Mouse (Mus musculus): ENCODE data around the gene Jade3. TPM values are rescaled to one million over a fixed set of nuclear protein-coding genes. Genes with fewer than 3 reads are reported as not detected.
A peak's percentile ranks its signal among the peaks of the same experiment; 100 is the strongest.

Gene Jade3
- total and polyA plus RNA-seq, 2 experiments from 2014 or later = 2.3 to 4.9 TPM

GRCm38 (mm10) chrX:20406909-20407308 is 18.6 kb upstream of the Jade3 start:
- Histone ChIP-seq H3K27ac (no peak overlapping the region), H3K27me3 (ENCODE audit: insufficient read depth, low read length) (no peaks in the 10 kb centered on the region), H3K4me3 (ENCODE audit: low read length) (no peak overlapping the region), H3K36me3 (ENCODE audit: insufficient read depth, low read length) (no peaks in the 10 kb centered on the region), H3K9me3 (ENCODE audit: low read length) (no peaks in the 10 kb centered on the region), H3K4me2 (ENCODE audit: low read depth, low read length) (no peak overlapping the region), H3K9ac (replicated peaks; ENCODE audit: low read length) (no peak overlapping the region), H3K4me1 (ENCODE audit: insufficient read depth, low read length) (no peaks in the 10 kb centered on the region)
- TF ChIP-seq CTCF (IDR thresholded peaks at IDR 0.05; ENCODE audit: low read depth) = no peak
- ATAC-seq (no peak), DNase-seq (ENCODE audit: low spot score) (no peak)
- 97% methylated on average over 2 of the region's 2 CpGs for WGBS

- ATAC-seq = no peak
These were observed 17.8 kb upstream of the Jade3 start for GRCm38 (mm10) chrX:20407676-20408075.

DNA sequence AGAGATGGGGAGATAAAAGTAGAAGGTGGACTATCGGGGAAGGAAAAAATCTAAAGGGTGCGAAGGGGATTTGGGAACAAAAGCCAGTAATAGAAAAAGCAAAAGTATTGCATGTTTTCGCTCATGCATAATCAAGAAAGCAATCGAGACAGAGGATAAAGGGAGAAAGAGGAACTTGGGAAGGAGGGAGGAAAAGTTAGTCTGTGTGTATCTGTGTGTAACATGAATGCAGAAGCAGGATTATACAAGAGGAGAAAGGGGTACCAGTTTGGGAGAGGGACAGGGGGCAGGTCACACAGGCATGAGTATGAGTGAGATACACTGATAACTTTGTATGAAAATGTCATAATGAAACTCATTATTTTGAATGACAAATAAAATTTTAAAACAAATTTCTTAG is 14.1 kb upstream of the Jade3 start:
- no peak for ATAC-seq

More at GRCm38 (mm10) chrX:20407676-20408075, 17.8 kb upstream of the Jade3 start:
- no peak overlapping the region for H3K9ac ChIP-seq (replicated peaks; ENCODE audit: low read length)
- H3K4me1 ChIP-seq (ENCODE audit: insufficient read depth, low read length) = no peaks in the 10 kb centered on the region
- TF ChIP-seq CTCF (IDR thresholded peaks at IDR 0.05; ENCODE audit: low read depth) = no peak
- no peak overlapping the region for H3K4me3 ChIP-seq (ENCODE audit: low read length)
- H3K4me2 ChIP-seq (ENCODE audit: low read depth, low read length) = no peak overlapping the region
- no peaks in the 10 kb centered on the region for H3K27me3 ChIP-seq (ENCODE audit: insufficient read depth, low read length)
- no peaks in the 10 kb centered on the region for H3K9me3 ChIP-seq (ENCODE audit: low read length)
- DNase-seq (ENCODE audit: low spot score) = no peak
- 78% methylated on average over 2 of the region's 2 CpGs for WGBS
- no peak overlapping the region for H3K27ac ChIP-seq
- no peaks in the 10 kb centered on the region for H3K36me3 ChIP-seq (ENCODE audit: insufficient read depth, low read length)

DNA sequence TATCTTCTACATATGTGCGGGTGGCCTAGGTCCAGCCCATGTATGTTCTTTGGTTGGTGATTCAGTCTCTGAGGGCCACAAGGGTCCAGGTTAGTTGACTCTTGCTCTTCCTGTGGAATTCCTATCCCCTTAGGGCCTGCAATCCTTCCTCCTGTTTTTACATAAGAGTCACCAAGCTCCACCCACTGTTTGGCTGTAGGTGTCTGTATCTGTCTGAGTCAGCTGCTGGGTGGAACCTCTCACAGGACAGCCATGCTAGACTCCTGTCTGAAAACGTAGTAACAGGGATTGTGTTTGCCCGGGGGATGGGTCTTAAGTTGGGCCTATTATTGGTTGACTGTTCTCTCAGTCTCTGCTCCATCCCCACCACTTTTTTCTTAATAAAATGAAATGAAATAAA is 13.3 kb upstream of the Jade3 start:
- Histone ChIP-seq H3K4me1 (ENCODE audit: insufficient read depth, low read length) (no peaks in the 10 kb centered on the region), H3K4me2 (ENCODE audit: low read depth, low read length) (no peak overlapping the region), H3K27me3 (ENCODE audit: insufficient read depth, low read length) (no peaks in the 10 kb centered on the region), H3K9ac (replicated peaks; ENCODE audit: low read length) (no peak overlapping the region), H3K9me3 (ENCODE audit: low read length) (no peaks in the 10 kb centered on the region), H3K27ac (no peak overlapping the region), H3K36me3 (ENCODE audit: insufficient read depth, low read length) (no peaks in the 10 kb centered on the region), H3K4me3 (ENCODE audit: low read length) (no peak overlapping the region)
- TF ChIP-seq CTCF (IDR thresholded peaks at IDR 0.05; ENCODE audit: low read depth) = no peak
- WGBS = 87% methylated on average over 3 of the region's 3 CpGs
- no peak for ATAC-seq
- DNase-seq (ENCODE audit: low spot score) = no peak

More for the DNA sequence above, 14.1 kb upstream of the Jade3 start:
- no peaks in the 10 kb centered on the region for H3K9me3 ChIP-seq (ENCODE audit: low read length)
- H3K9ac ChIP-seq (replicated peaks; ENCODE audit: low read length) = no peak overlapping the region
- DNase-seq (ENCODE audit: low spot score) = no peak
- TF ChIP-seq CTCF (IDR thresholded peaks at IDR 0.05; ENCODE audit: low read depth) = no peak
- no peak overlapping the region for H3K4me3 ChIP-seq (ENCODE audit: low read length)
- 89% methylated on average over 4 of the region's 4 CpGs for WGBS
- H3K36me3 ChIP-seq (ENCODE audit: insufficient read depth, low read length) = no peaks in the 10 kb centered on the region
- no peak overlapping the region for H3K4me2 ChIP-seq (ENCODE audit: low read depth, low read length)
- H3K27me3 ChIP-seq (ENCODE audit: insufficient read depth, low read length) = no peaks in the 10 kb centered on the region
- no peaks in the 10 kb centered on the region for H3K4me1 ChIP-seq (ENCODE audit: insufficient read depth, low read length)
- no peak overlapping the region for H3K27ac ChIP-seq

GRCm38 (mm10) chrX:20414885-20415622 is 10.4 kb upstream of the Jade3 start:
- H3K9ac ChIP-seq (replicated peaks; ENCODE audit: low read length) = no peak overlapping the region
- 54% methylated on average over 10 of the region's 10 CpGs for WGBS
- no peak overlapping the region for H3K27ac ChIP-seq
- no peaks in the 10 kb centered on the region for H3K9me3 ChIP-seq (ENCODE audit: low read length)
- ATAC-seq (peak; percentile 82), DNase-seq (ENCODE audit: low spot score) (peak; percentile 43)
- no peak for TF ChIP-seq CTCF (IDR thresholded peaks at IDR 0.05; ENCODE audit: low read depth)
- H3K4me2 ChIP-seq (ENCODE audit: low read depth, low read length) = no peak overlapping the region
- H3K4me1 ChIP-seq (ENCODE audit: insufficient read depth, low read length) = no peaks in the 10 kb centered on the region
- no peak overlapping the region for H3K4me3 ChIP-seq (ENCODE audit: low read length)
- H3K27me3 ChIP-seq (ENCODE audit: insufficient read depth, low read length) = no peaks in the 10 kb centered on the region
- no peaks in the 10 kb centered on the region for H3K36me3 ChIP-seq (ENCODE audit: insufficient read depth, low read length)

- H3K9me3 ChIP-seq (ENCODE audit: low read length) = no peaks in the 10 kb centered on the region
- H3K4me2 ChIP-seq (ENCODE audit: low read depth, low read length) = no peak overlapping the region
- H3K9ac ChIP-seq (replicated peaks; ENCODE audit: low read length) = no peak overlapping the region
- no peaks in the 10 kb centered on the region for H3K36me3 ChIP-seq (ENCODE audit: insufficient read depth, low read length)
- H3K27ac ChIP-seq = no peak overlapping the region
- no peak for TF ChIP-seq CTCF (IDR thresholded peaks at IDR 0.05; ENCODE audit: low read depth)
- no peaks in the 10 kb centered on the region for H3K27me3 ChIP-seq (ENCODE audit: insufficient read depth, low read length)
- DNase-seq (ENCODE audit: low spot score) = no peak
- H3K4me3 ChIP-seq (ENCODE audit: low read length) = no peak overlapping the region
- 93% methylated on average over 2 of the region's 2 CpGs for WGBS
- no peaks in the 10 kb centered on the region for H3K4me1 ChIP-seq (ENCODE audit: insufficient read depth, low read length)
- ATAC-seq = no peak
These were observed 7.0 kb upstream of the Jade3 start for GRCm38 (mm10) chrX:20418461-20418860.

- Histone ChIP-seq H3K27ac (no peak overlapping the region), H3K27me3 (ENCODE audit: insufficient read depth, low read length) (no peaks in the 10 kb centered on the region), H3K9ac (replicated peaks; ENCODE audit: low read length) (no peak overlapping the region), H3K4me2 (ENCODE audit: low read depth, low read length) (no peak overlapping the region), H3K4me3 (ENCODE audit: low read length) (no peak overlapping the region), H3K9me3 (ENCODE audit: low read length) (no peaks in the 10 kb centered on the region), H3K4me1 (ENCODE audit: insufficient read depth, low read length) (no peaks in the 10 kb centered on the region), H3K36me3 (ENCODE audit: insufficient read depth, low read length) (no peaks in the 10 kb centered on the region)
- ATAC-seq (no peak), DNase-seq (ENCODE audit: low spot score) (no peak)
- 86% methylated on average over 4 of the region's 4 CpGs for WGBS
- TF ChIP-seq CTCF (IDR thresholded peaks at IDR 0.05; ENCODE audit: low read depth) = no peak
These were observed 6.0 kb upstream of the Jade3 start for GRCm38 (mm10) chrX:20419536-20419935.

Data from hindbrain, postnatal 0 days (tissue).